Mouse (Mus musculus): Measurements from ENCODE around the gene Nasp. TPM values are rescaled to one million over a fixed set of nuclear protein-coding genes. Genes with fewer than 3 reads are reported as not detected.

Gene Nasp
- polyA plus RNA-seq, 1 experiment from 2014 or later = 202 TPM

GRCm38 (mm10) chr4:116655658-116656057 lies 27.9 kb upstream of the Nasp start:
- Histone ChIP-seq H3K27me3 (no peaks in the 10 kb centered on the region), H3K9me3 (no peaks in the 10 kb centered on the region), H3K4me3 (no peak overlapping the region), H3K36me3 (no peaks in the 10 kb centered on the region), H3K4me1 (peaks cover 3% of the 10 kb centered on the region; the same call in 1 of the 2 replicates), H3K4me2 (no peak overlapping the region), H3K9ac (no peak overlapping the region), H3K27ac (no peak overlapping the region)
- 59% methylated on average over 3 of the region's 3 CpGs for WGBS
- ATAC-seq (ENCODE audit: insufficient number of reproducible peaks, insufficient read depth, low FRiP score, low TSS enrichment, low read depth) = no peak

DNA sequence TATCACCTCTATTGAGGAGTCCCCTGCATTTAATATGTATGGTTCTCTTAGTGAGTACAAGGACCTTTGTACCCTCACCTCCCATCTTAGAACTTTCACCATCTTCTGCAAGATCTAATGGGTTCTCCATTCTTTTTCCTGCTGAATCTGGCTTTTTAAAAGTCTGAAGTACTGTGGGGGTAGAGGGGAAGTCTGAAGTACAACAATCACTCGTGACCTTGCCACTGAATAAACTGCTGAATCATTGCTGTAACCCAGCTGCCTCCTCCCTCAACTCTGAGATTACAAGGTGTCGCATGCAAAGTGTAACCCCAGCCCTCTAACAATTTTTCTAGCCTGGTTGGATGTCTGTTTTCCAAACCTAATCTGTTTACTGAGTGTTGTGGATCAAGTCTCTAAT lies 27.4 kb upstream of the Nasp start:
- no peak overlapping the region for H3K4me3 ChIP-seq
- H3K27me3 ChIP-seq = no peaks in the 10 kb centered on the region
- H3K36me3 ChIP-seq = 0 out of 2 replicates have a peak, but pooled peaks cover 1% of the 10 kb centered on the region
- no peaks in the 10 kb centered on the region for H3K9me3 ChIP-seq
- H3K27ac ChIP-seq = no peak overlapping the region
- no peak for ATAC-seq (ENCODE audit: insufficient number of reproducible peaks, insufficient read depth, low FRiP score, low TSS enrichment, low read depth)
- H3K9ac ChIP-seq = no peak overlapping the region
- H3K4me1 ChIP-seq = peaks cover 5% of the 10 kb centered on the region
- H3K4me2 ChIP-seq = no peak overlapping the region
- 57% methylated on average over 2 of the region's 2 CpGs for WGBS

DNA sequence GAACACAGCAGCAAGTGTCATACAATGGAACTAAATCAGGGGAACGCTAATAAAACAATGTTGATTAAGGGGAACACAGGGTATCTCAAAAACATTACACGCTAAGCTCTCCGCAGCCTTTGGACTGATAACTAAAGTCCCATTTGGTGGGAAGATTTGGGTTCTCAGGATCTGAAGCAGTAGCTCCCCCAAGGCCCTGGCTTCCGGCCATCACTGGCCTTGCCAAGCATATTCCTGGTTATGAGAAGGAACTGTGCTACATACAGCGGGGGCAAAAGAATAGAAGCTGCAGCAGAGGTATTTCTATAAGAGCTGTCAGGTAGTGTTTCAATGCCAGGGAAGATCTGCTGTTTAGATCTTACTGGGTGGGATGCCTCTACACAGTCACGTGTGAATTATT lies 25.5 kb upstream of the Nasp start:
- no peak for ATAC-seq (ENCODE audit: insufficient number of reproducible peaks, insufficient read depth, low FRiP score, low TSS enrichment, low read depth)
- 86% methylated on average over 6 of the region's 6 CpGs for WGBS
- peaks cover 23% of the 10 kb centered on the region for H3K4me1 ChIP-seq
- H3K4me2 ChIP-seq = no peak overlapping the region
- H3K27ac ChIP-seq = no peak overlapping the region
- no peak overlapping the region for H3K4me3 ChIP-seq
- no peak overlapping the region for H3K9ac ChIP-seq
- no peaks in the 10 kb centered on the region for H3K9me3 ChIP-seq
- H3K27me3 ChIP-seq = no peaks in the 10 kb centered on the region
- peaks cover 15% of the 10 kb centered on the region for H3K36me3 ChIP-seq

DNA sequence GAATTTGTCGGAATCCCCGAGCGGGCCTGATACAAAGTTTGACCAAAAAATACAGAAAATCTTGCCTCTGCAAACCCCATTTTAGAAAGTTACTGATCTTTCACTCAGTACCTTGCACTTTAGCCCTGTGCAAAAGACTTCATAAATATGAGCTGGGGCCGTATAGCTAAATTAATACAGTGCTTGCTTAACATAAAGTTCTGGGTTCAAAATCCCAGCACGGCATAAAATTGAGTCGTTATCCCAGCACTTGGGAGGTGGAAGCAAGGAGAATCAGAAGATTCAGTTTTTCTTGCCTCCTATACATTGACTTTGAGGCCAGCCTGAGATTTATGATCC lies 24.0 kb upstream of the Nasp start:
- Histone ChIP-seq H3K9me3 (no peaks in the 10 kb centered on the region), H3K9ac (peak overlapping the region; percentile 95), H3K4me2 (peak overlapping the region; percentile 88), H3K27me3 (no peaks in the 10 kb centered on the region), H3K4me3 (peak overlapping the region; percentile 85), H3K27ac (peak overlapping the region; percentile 73), H3K36me3 (peaks cover 24% of the 10 kb centered on the region), H3K4me1 (peaks cover 34% of the 10 kb centered on the region)
- ATAC-seq (ENCODE audit: insufficient number of reproducible peaks, insufficient read depth, low FRiP score, low TSS enrichment, low read depth) = no peak
- WGBS = 13% methylated on average over 6 of the region's 6 CpGs

DNA sequence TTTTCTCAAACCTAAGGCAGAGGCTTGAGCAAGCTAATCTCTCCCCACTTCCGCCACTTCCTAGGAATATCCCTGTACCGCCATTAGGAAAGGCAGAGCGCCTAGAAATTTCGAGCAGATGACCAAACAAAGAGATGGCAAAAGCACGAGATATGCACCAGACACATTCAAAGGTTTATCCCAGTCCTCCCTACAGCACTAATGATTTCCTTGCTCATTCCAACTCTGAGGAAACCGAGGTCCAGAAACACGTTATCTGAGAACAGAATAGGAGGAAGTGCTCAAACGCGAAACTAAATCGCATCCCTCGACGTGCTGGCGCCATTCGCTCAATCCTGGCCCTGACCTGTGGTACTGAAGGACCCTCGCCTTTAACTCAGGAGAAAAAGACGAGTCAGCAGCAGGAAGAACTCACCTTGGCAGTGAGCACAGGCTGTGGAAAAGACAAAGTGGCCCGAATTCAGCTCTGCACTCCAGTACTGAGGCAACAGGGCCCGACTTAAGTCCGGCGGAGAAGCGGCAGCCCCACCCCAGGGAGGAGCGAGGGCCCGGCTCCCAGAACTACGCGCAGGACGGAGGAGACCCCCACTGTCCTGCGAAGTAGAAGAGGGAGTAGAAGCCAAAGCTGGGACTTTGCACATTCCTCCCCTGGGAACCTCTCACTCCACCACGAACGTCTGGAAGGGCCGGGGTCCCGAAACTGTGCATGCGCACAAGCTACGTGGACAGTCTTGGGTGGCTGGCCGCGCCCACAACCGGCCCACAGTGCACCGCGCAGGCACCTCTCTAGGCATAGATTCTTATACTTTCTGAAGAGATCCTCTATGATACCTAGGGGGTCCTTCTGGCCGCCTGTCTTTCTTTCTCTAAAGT lies 23.4 kb upstream of the Nasp start, which contains the start of gene Akr1a1:
TSS of gene Akr1a1 (minus strand) at position 757 of the 873 bp plus-strand sequence.
- Histone ChIP-seq H3K9ac (peak within 1 kb of the TSS; percentile 95), H3K4me1 (peaks cover 39% of the 10 kb centered on the region), H3K27ac (peak within 1 kb of the TSS; percentile 91), H3K9me3 (no peaks in the 10 kb centered on the region), H3K27me3 (no peaks in the 10 kb centered on the region), H3K36me3 (peaks cover 29% of the 10 kb centered on the region), H3K4me2 (peak within 1 kb of the TSS; percentile 88), H3K4me3 (peak within 1 kb of the TSS; percentile 85)
- WGBS = under 1% methylated on average over 39 of the region's 39 CpGs
- peak; percentile 99 for ATAC-seq (ENCODE audit: insufficient number of reproducible peaks, insufficient read depth, low FRiP score, low TSS enrichment, low read depth)

GRCm38 (mm10) chr4:116650365-116650764 lies 22.6 kb upstream of the Nasp start:
- H3K4me3 ChIP-seq = peak overlapping the region; percentile 85
- 40% methylated on average over 5 of the region's 5 CpGs for WGBS
- no peaks in the 10 kb centered on the region for H3K9me3 ChIP-seq
- H3K4me2 ChIP-seq = peak overlapping the region; percentile 88
- peak overlapping the region; percentile 95 for H3K9ac ChIP-seq
- ATAC-seq (ENCODE audit: insufficient number of reproducible peaks, insufficient read depth, low FRiP score, low TSS enrichment, low read depth) = no peak
- H3K27ac ChIP-seq = peak overlapping the region; percentile 91
- no peaks in the 10 kb centered on the region for H3K27me3 ChIP-seq
- H3K4me1 ChIP-seq = peaks cover 42% of the 10 kb centered on the region
- peaks cover 33% of the 10 kb centered on the region for H3K36me3 ChIP-seq

GRCm38 (mm10) chr4:116649411-116649810 lies 21.7 kb upstream of the Nasp start:
- ATAC-seq (ENCODE audit: insufficient number of reproducible peaks, insufficient read depth, low FRiP score, low TSS enrichment, low read depth) = no peak
- Histone ChIP-seq H3K4me2 (peak overlapping the region; percentile 88), H3K9me3 (no peaks in the 10 kb centered on the region), H3K27me3 (no peaks in the 10 kb centered on the region), H3K36me3 (peaks cover 43% of the 10 kb centered on the region), H3K4me3 (peak overlapping the region; percentile 85), H3K9ac (no peak overlapping the region), H3K27ac (no peak overlapping the region), H3K4me1 (peaks cover 43% of the 10 kb centered on the region)
- WGBS = 93% methylated on average over 2 of the region's 2 CpGs

DNA sequence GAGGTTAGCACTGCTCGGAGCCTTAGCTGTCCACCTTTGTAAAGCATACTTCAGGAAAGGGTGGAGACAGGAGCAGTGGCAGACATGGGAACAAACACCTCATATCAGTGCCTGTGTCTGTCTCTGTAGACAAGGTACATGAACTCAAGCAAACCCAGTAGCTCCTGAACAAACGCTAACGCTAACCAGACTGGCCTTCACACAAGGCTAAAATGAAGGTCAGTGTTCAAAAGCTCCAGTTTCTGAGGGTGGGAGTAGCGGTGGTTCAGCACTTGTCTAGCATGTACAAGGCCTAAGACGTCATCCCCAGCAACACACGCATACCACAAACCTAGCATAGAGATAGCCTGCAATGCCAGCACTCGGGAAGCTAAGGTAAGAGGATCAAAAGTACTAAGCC lies 17.9 kb upstream of the Nasp start:
- no peaks in the 10 kb centered on the region for H3K9me3 ChIP-seq
- no peak overlapping the region for H3K4me3 ChIP-seq
- H3K4me1 ChIP-seq = peaks cover 40% of the 10 kb centered on the region
- H3K27ac ChIP-seq = no peak overlapping the region
- no peak overlapping the region for H3K4me2 ChIP-seq
- H3K36me3 ChIP-seq = peaks cover 77% of the 10 kb centered on the region
- WGBS = 85% methylated on average over 7 of the region's 7 CpGs
- no peak overlapping the region for H3K9ac ChIP-seq
- H3K27me3 ChIP-seq = no peaks in the 10 kb centered on the region
- no peak for ATAC-seq (ENCODE audit: insufficient number of reproducible peaks, insufficient read depth, low FRiP score, low TSS enrichment, low read depth)

DNA sequence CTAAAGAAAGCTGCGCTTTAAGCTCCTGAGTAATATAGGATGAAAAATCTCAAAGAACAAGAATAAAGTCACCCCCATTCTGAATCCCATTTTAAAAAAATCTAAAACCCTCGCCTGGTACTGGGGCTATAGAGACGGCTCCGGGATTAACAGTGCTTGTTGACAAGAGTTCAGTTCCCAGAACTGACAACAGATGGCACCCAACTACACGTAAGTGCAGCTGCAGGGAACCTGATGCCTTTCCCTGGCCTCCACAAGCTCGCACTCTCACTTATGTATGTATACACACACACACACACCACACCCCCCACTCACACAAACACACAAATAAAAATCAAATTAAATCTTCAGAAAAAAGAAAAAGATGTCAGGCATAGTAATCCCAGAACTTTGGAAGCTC lies 16.6 kb upstream of the Nasp start:
- WGBS = 55% methylated on average over 6 of the region's 6 CpGs
- H3K36me3 ChIP-seq = peaks cover 82% of the 10 kb centered on the region
- no peak overlapping the region for H3K4me3 ChIP-seq
- H3K4me2 ChIP-seq = no peak overlapping the region
- H3K27ac ChIP-seq = no peak overlapping the region
- no peaks in the 10 kb centered on the region for H3K27me3 ChIP-seq
- H3K9me3 ChIP-seq = no peaks in the 10 kb centered on the region
- no peak overlapping the region for H3K9ac ChIP-seq
- no peak for ATAC-seq (ENCODE audit: insufficient number of reproducible peaks, insufficient read depth, low FRiP score, low TSS enrichment, low read depth)
- H3K4me1 ChIP-seq = peaks cover 30% of the 10 kb centered on the region

GRCm38 (mm10) chr4:116642071-116642470 lies 14.3 kb upstream of the Nasp start:
- Histone ChIP-seq H3K27me3 (no peaks in the 10 kb centered on the region), H3K4me3 (no peak overlapping the region), H3K36me3 (peaks cover 86% of the 10 kb centered on the region), H3K27ac (no peak overlapping the region), H3K9ac (no peak overlapping the region), H3K4me2 (no peak overlapping the region), H3K4me1 (peaks cover 9% of the 10 kb centered on the region), H3K9me3 (no peaks in the 10 kb centered on the region)
- WGBS = 95% methylated on average over 1 of the region's 1 CpGs
- ATAC-seq (ENCODE audit: insufficient number of reproducible peaks, insufficient read depth, low FRiP score, low TSS enrichment, low read depth) = no peak

DNA sequence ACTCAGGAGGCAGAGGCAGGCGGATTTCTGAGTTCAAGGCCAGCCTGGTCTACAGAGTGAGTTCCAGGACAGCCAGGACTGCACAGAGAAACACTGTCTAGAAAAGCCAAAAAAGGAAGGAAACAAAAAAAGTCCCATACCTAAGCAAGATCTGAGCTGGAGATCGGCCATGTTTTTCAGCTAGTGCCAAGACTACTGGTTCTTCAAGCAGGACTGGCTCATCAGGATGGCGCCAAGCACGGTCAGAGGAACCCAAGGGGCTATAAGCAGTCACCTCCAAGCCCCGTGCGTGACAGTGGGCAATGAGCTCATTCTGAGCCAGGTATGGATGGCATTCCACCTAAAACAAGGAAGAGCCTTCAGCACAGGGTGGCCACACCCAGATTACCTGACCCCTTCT lies 11.1 kb upstream of the Nasp start:
- WGBS = 96% methylated on average over 6 of the region's 6 CpGs
- no peak for ATAC-seq (ENCODE audit: insufficient number of reproducible peaks, insufficient read depth, low FRiP score, low TSS enrichment, low read depth)
- no peak overlapping the region for H3K4me2 ChIP-seq
- no peaks in the 10 kb centered on the region for H3K27me3 ChIP-seq
- no peak overlapping the region for H3K27ac ChIP-seq
- H3K9me3 ChIP-seq = no peaks in the 10 kb centered on the region
- no peak overlapping the region for H3K4me3 ChIP-seq
- no peak overlapping the region for H3K9ac ChIP-seq
- peaks cover 93% of the 10 kb centered on the region for H3K36me3 ChIP-seq
- H3K4me1 ChIP-seq = no peaks in the 10 kb centered on the region

- H3K4me2 ChIP-seq = no peak overlapping the region
- no peaks in the 10 kb centered on the region for H3K4me1 ChIP-seq
- no peak overlapping the region for H3K27ac ChIP-seq
- H3K4me3 ChIP-seq = no peak overlapping the region
- H3K9me3 ChIP-seq = no peaks in the 10 kb centered on the region
- H3K36me3 ChIP-seq = peaks cover 67% of the 10 kb centered on the region
- no peaks in the 10 kb centered on the region for H3K27me3 ChIP-seq
- H3K9ac ChIP-seq = no peak overlapping the region
- WGBS = 71% methylated on average over 1 of the region's 1 CpGs
- no peak for ATAC-seq (ENCODE audit: insufficient number of reproducible peaks, insufficient read depth, low FRiP score, low TSS enrichment, low read depth)
Observed at GRCm38 (mm10) chr4:116635197-116635596, 7.5 kb upstream of the Nasp start.

Measured in embryonic facial prominence, embryonic 13.5 days (tissue).